Mouse (Mus musculus) bone marrow, adult 2 months (tissue): ENCODE measurements around the gene Gm38431.

ENCODE experiments used
- CTCF ChIP-seq: fragments of 200-500 bp; IDR thresholded peaks from 2 replicates; pipeline ENCODE4 v1.5.1; 2011; ENCODE audit warnings: low read length, control low read depth; ENCODE audit not compliant: control insufficient read depth, insufficient read depth
- POLR2A ChIP-seq: fragments of 200-500 bp; IDR thresholded peaks from 2 replicates; pipeline ENCODE4 v1.6.1; 2011; ENCODE audit warnings: low read depth, mild to moderate bottlenecking, control low read depth, low read length, borderline replicate concordance; ENCODE audit not compliant: control insufficient read depth

DNA sequence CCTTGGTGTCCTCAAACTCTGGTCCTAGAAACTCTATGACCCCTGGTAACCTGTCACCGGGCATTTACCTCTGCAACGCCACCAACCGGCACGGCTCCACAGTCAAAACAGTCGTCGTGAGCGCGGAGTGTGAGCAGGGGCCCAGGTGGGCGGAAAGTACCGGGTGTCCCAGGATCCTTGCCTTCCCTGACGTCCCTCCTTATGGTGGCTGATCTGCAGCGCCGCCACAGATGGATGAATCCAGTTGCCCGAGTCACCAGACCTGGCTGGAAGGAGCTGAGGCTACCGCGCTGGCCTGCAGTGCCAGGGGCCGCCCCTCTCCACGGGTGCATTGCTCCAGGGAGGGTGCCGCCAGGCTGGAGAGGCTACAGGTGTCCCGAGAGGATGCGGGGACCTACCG, 55.1 kb downstream of the Gm38431 start:
- TF ChIP-seq POLR2A = no peak
- no peak for TF ChIP-seq CTCF
